10 mouse cellular contexts compared by ENCODE assay signal in genomic region chr2:162636387-162637009, GRCm38 (mm10). TPM values are rescaled to one million over a fixed set of nuclear protein-coding genes. Genes with fewer than 3 reads are reported as not detected.
A peak's percentile ranks its signal among the peaks of the same experiment; 100 is the strongest.
DNase-seq lines count a peak whose midpoint lies in the region; ATAC-seq and TF ChIP-seq lines count a peak whose summit lies in the region.
"Had no signal": no experiment of that assay in that cellular context is flagged by ENCODE, and none has a peak within 500 bp of the region (broad histone marks: within the 10 kb centered on the region; RNA-seq: fewer than 3 reads in every experiment).

No protein-coding gene starts in this region.

- WGBS in forebrain, embryonic 14.5 days = 20% methylated on average over 9 of the region's 9 CpGs
- 26% methylated on average over 9 of the region's 9 CpGs for WGBS in midbrain, postnatal 0 days

- peaks cover 15% of the 10 kb centered on the region for H3K4me1 ChIP-seq in forebrain, embryonic 14.5 days (ENCODE audit: control insufficient read depth, insufficient read depth, low read length)
- no peaks in the 10 kb centered on the region for H3K4me1 ChIP-seq in midbrain, postnatal 0 days (ENCODE audit: insufficient read depth, low read length)

- H3K27ac ChIP-seq in forebrain, embryonic 14.5 days (ENCODE audit: low read depth, low read length) = no peak overlapping the region
- H3K27ac ChIP-seq in midbrain, postnatal 0 days (ENCODE audit: low read depth, low read length) = peak overlapping the region; percentile 26; the same call in 1 of the 2 replicates

- intact Hi-C loops in left cerebral cortex, postnatal 14 days (cut with DNase I) = no loop called here

- H3K9ac ChIP-seq in forebrain, embryonic 14.5 days (ENCODE audit: low read length) = no peak overlapping the region
- H3K9ac ChIP-seq in midbrain, postnatal 0 days (replicated peaks; ENCODE audit: low read length, poor library complexity, severe bottlenecking) = no peak overlapping the region

- no peak overlapping the region for H3K4me3 ChIP-seq in forebrain, embryonic 14.5 days (ENCODE audit: low read depth, low read length)
- no peak overlapping the region for H3K4me3 ChIP-seq in midbrain, postnatal 0 days (ENCODE audit: low read depth, low read length)

- no peak for TF ChIP-seq CTCF in midbrain, postnatal 0 days (IDR thresholded peaks at IDR 0.05)

- DNase-seq in forebrain, embryonic 14.5 days (ENCODE audit: low spot score) = peak; percentile 72
- DNase-seq in frontal cortex, postnatal 36 days (ENCODE audit: low spot score in 2 of 2) = peak; percentile 31 to 51
- DNase-seq in left cerebral cortex, postnatal 14 days (ENCODE audit: low spot score in 2 of 2) = peak; percentile 56 to 58
- peak; percentile 78 for DNase-seq in midbrain, postnatal 0 days (ENCODE audit: low spot score)
- no peak for DNase-seq in adrenal gland, postnatal 4 days (ENCODE audit: low spot score in 2 of 2)
- DNase-seq in adrenal gland, postnatal 36 days = no peak
- no peak for DNase-seq in thymus, postnatal 36 days
- DNase-seq in c-Kit-positive CD71-positive TER-119-positive erythroid progenitor cells, embryonic 14.5 days (ENCODE audit: low spot score) = no peak
- DNase-seq: kidney, adult 11 months had no signal

- no peak overlapping the region for H3K4me2 ChIP-seq in forebrain, embryonic 14.5 days (ENCODE audit: low read length)
- no peak overlapping the region for H3K4me2 ChIP-seq in midbrain, postnatal 0 days (ENCODE audit: low read depth, low read length, poor library complexity, severe bottlenecking)

- H3K9me3 ChIP-seq in forebrain, embryonic 14.5 days (replicated peaks; ENCODE audit: control insufficient read depth, low read length) = no peaks in the 10 kb centered on the region
- no peaks in the 10 kb centered on the region for H3K9me3 ChIP-seq in midbrain, postnatal 0 days (ENCODE audit: low read length)

- H3K36me3 ChIP-seq in forebrain, embryonic 14.5 days (ENCODE audit: control insufficient read depth, insufficient read depth, low read length) = no peaks in the 10 kb centered on the region
- no peaks in the 10 kb centered on the region for H3K36me3 ChIP-seq in midbrain, postnatal 0 days (ENCODE audit: insufficient read depth, low read length)
- H3K36me3 ChIP-seq: G1E had no signal

- peak; percentile 66 for ATAC-seq in forebrain, embryonic 14.5 days
- ATAC-seq in midbrain, postnatal 0 days (ENCODE audit: low FRiP score) = peak; percentile 66

- H3K27me3 ChIP-seq in forebrain, embryonic 14.5 days (replicated peaks; ENCODE audit: control insufficient read depth, insufficient read depth, low read length) = no peaks in the 10 kb centered on the region
- no peaks in the 10 kb centered on the region for H3K27me3 ChIP-seq in midbrain, postnatal 0 days (ENCODE audit: insufficient read depth, low read length)

RNA-seq across cellular contexts. Expression of gene Ptprt, which starts 24.4 kb away (rescaled TPM):
- polyA plus RNA-seq in forebrain, embryonic 14.5 days (2014; fragmentation: Nextera tagmentation; extraction: Ambion mirVana) = 3.6 and 5.9 TPM in 2 replicates
- 100 to 1,000 TPM in 1 of 2 experiments, 10 to 100 TPM in 1; 96.9 to 100 TPM for total RNA-seq in left cerebral cortex, postnatal 14 days (2021)
- 70.5 and 72.2 TPM in 2 replicates for total RNA-seq in midbrain, postnatal 0 days (2014; rRNA removed)
- polyA plus RNA-seq in midbrain, postnatal 0 days (2015; fragmentation: Nextera tagmentation; extraction: Ambion mirVana) = 9.8 and 12.6 TPM in 2 replicates
- 1 to 10 TPM; 1.8 to 3.2 TPM for total RNA-seq in adrenal gland, postnatal 4 days (2021)
- total RNA-seq in adrenal gland, postnatal 36 days (2021) = under 1 TPM; 0.07 to 0.16 TPM
- polyA plus RNA-seq: G1E had no signal

Comparison
In these comparisons a context has a peak if more than half of its experiments do, and no peak if none do; other contexts are left out.
1. DNase-seq: peak in forebrain, embryonic 14.5 days (single experiment), frontal cortex, postnatal 36 days (2 of 2), left cerebral cortex, postnatal 14 days (2 of 2) and midbrain, postnatal 0 days (single experiment); none in adrenal gland, postnatal 4 days (0 of 2), adrenal gland, postnatal 36 days (0 of 2), thymus, postnatal 36 days (0 of 2) and c-Kit-positive CD71-positive TER-119-positive erythroid progenitor cells, embryonic 14.5 days (single experiment).
2. RNA of gene Ptprt, which starts 24.4 kb away (total RNA-seq): 96.9 to 100 TPM in left cerebral cortex, postnatal 14 days and 70.5 to 72.2 TPM in midbrain, postnatal 0 days; 1.8 to 3.2 TPM in adrenal gland, postnatal 4 days and 0.07 to 0.16 TPM in adrenal gland, postnatal 36 days; every median in the first group is over 10 times any median in the second.